Mouse (Mus musculus): Measurements from ENCODE around the gene Hectd1. TPM values are rescaled to one million over a fixed set of nuclear protein-coding genes. Genes with fewer than 3 reads are reported as not detected.

The Hectd1 gene
- total and polyA plus RNA-seq, 2 experiments = 15.1 to 96.1 TPM

- TF ChIP-seq POLR2A (IDR thresholded peaks at IDR 0.05; ENCODE audit: extremely low read depth, insufficient read depth, low read length) = no peak
- TF ChIP-seq CTCF (IDR thresholded peaks at IDR 0.05; ENCODE audit: low read depth, low read length) = no peak
- H3K4me1 ChIP-seq (ENCODE audit: control insufficient read depth, insufficient read depth, low read length) = peaks cover 14% of the 10 kb centered on the region
- peak; percentile 84 for DNase-seq (ENCODE audit: extremely low read depth, low read depth, low spot score)
- H3K9ac ChIP-seq (ENCODE audit: low read depth, low read length) = no peak overlapping the region
- H3K4me3 ChIP-seq (ENCODE audit: insufficient read depth, low read depth, low read length) = no peak overlapping the region
- H3K27ac ChIP-seq (replicated peaks; ENCODE audit: insufficient read depth, low read depth, low read length) = peak overlapping the region; percentile 26
- H3K27me3 ChIP-seq (ENCODE audit: control insufficient read depth, insufficient read depth, low read length) = no peaks in the 10 kb centered on the region
- 24% methylated on average over 9 of the region's 9 CpGs for WGBS
- no peaks in the 10 kb centered on the region for H3K36me3 ChIP-seq (ENCODE audit: control insufficient read depth, insufficient read depth, low read length)
- no peaks in the 10 kb centered on the region for H3K79me2 ChIP-seq (ENCODE audit: control insufficient read depth, insufficient read depth, low read length)
These were observed 18.8 kb upstream of the Hectd1 start for GRCm38 (mm10) chr12:51847953-51848680.

GRCm38 (mm10) chr12:51845261-51845660 is 15.9 kb upstream of the Hectd1 start:
- Histone ChIP-seq H3K79me2 (ENCODE audit: control insufficient read depth, insufficient read depth, low read length) (no peaks in the 10 kb centered on the region), H3K27me3 (ENCODE audit: control insufficient read depth, insufficient read depth, low read length) (no peaks in the 10 kb centered on the region), H3K9ac (ENCODE audit: low read depth, low read length) (no peak overlapping the region), H3K4me3 (ENCODE audit: insufficient read depth, low read depth, low read length) (no peak overlapping the region), H3K27ac (replicated peaks; ENCODE audit: insufficient read depth, low read depth, low read length) (peak overlapping the region; percentile 86), H3K4me1 (ENCODE audit: control insufficient read depth, insufficient read depth, low read length) (peaks cover 14% of the 10 kb centered on the region), H3K36me3 (ENCODE audit: control insufficient read depth, insufficient read depth, low read length) (no peaks in the 10 kb centered on the region)
- DNase-seq (ENCODE audit: extremely low read depth, low read depth, low spot score) = no peak
- 14% methylated on average over 1 of the region's 1 CpGs for WGBS
- TF ChIP-seq CTCF (IDR thresholded peaks at IDR 0.05; ENCODE audit: low read depth, low read length) (no peak), POLR2A (IDR thresholded peaks at IDR 0.05; ENCODE audit: extremely low read depth, insufficient read depth, low read length) (no peak)

- H3K27ac ChIP-seq (replicated peaks; ENCODE audit: insufficient read depth, low read depth, low read length) = peak overlapping the region; percentile 99
- H3K4me3 ChIP-seq (ENCODE audit: insufficient read depth, low read depth, low read length) = peak overlapping the region; percentile 52
- peak; percentile 100 for DNase-seq (ENCODE audit: extremely low read depth, low read depth, low spot score)
- H3K79me2 ChIP-seq (ENCODE audit: control insufficient read depth, insufficient read depth, low read length) = no peaks in the 10 kb centered on the region
- TF ChIP-seq POLR2A (IDR thresholded peaks at IDR 0.05; ENCODE audit: extremely low read depth, insufficient read depth, low read length) (peak; percentile 47; the same call in 1 of the 2 replicates), CTCF (IDR thresholded peaks at IDR 0.05; ENCODE audit: low read depth, low read length) (no peak)
- H3K9ac ChIP-seq (ENCODE audit: low read depth, low read length) = peak overlapping the region; percentile 66; the same call in 1 of the 2 replicates
- peaks cover 14% of the 10 kb centered on the region for H3K4me1 ChIP-seq (ENCODE audit: control insufficient read depth, insufficient read depth, low read length)
- no peaks in the 10 kb centered on the region for H3K27me3 ChIP-seq (ENCODE audit: control insufficient read depth, insufficient read depth, low read length)
- no peaks in the 10 kb centered on the region for H3K36me3 ChIP-seq (ENCODE audit: control insufficient read depth, insufficient read depth, low read length)
- WGBS = under 1% methylated on average over 17 of the region's 17 CpGs
These were observed 15.5 kb upstream of the Hectd1 start for GRCm38 (mm10) chr12:51844771-51845256.

GRCm38 (mm10) chr12:51843576-51844520 is 14.5 kb upstream of the Hectd1 start:
- H3K9ac ChIP-seq (ENCODE audit: low read depth, low read length) = peak overlapping the region; percentile 54; the same call in 1 of the 2 replicates
- peaks cover 14% of the 10 kb centered on the region for H3K4me1 ChIP-seq (ENCODE audit: control insufficient read depth, insufficient read depth, low read length)
- DNase-seq (ENCODE audit: extremely low read depth, low read depth, low spot score) = peak; percentile 91
- WGBS = 6% methylated on average over 15 of the region's 15 CpGs
- no peaks in the 10 kb centered on the region for H3K36me3 ChIP-seq (ENCODE audit: control insufficient read depth, insufficient read depth, low read length)
- no peaks in the 10 kb centered on the region for H3K79me2 ChIP-seq (ENCODE audit: control insufficient read depth, insufficient read depth, low read length)
- peak overlapping the region; percentile 99 for H3K27ac ChIP-seq (replicated peaks; ENCODE audit: insufficient read depth, low read depth, low read length)
- no peak overlapping the region for H3K4me3 ChIP-seq (ENCODE audit: insufficient read depth, low read depth, low read length)
- no peaks in the 10 kb centered on the region for H3K27me3 ChIP-seq (ENCODE audit: control insufficient read depth, insufficient read depth, low read length)
- TF ChIP-seq CTCF (IDR thresholded peaks at IDR 0.05; ENCODE audit: low read depth, low read length) (no peak), POLR2A (IDR thresholded peaks at IDR 0.05; ENCODE audit: extremely low read depth, insufficient read depth, low read length) (no peak)

- no peak overlapping the region for H3K9ac ChIP-seq (ENCODE audit: low read depth, low read length)
These were observed 12.9 kb upstream of the Hectd1 start for GRCm38 (mm10) chr12:51842081-51842864.

More at GRCm38 (mm10) chr12:51842081-51842864, 12.9 kb upstream of the Hectd1 start:
- Histone ChIP-seq H3K79me2 (ENCODE audit: control insufficient read depth, insufficient read depth, low read length) (no peaks in the 10 kb centered on the region), H3K27ac (replicated peaks; ENCODE audit: insufficient read depth, low read depth, low read length) (no peak overlapping the region), H3K4me3 (ENCODE audit: insufficient read depth, low read depth, low read length) (no peak overlapping the region), H3K36me3 (ENCODE audit: control insufficient read depth, insufficient read depth, low read length) (no peaks in the 10 kb centered on the region), H3K4me1 (ENCODE audit: control insufficient read depth, insufficient read depth, low read length) (peaks cover 11% of the 10 kb centered on the region), H3K27me3 (ENCODE audit: control insufficient read depth, insufficient read depth, low read length) (no peaks in the 10 kb centered on the region)
- no peak for DNase-seq (ENCODE audit: extremely low read depth, low read depth, low spot score)
- WGBS = 61% methylated on average over 6 of the region's 6 CpGs
- TF ChIP-seq POLR2A (IDR thresholded peaks at IDR 0.05; ENCODE audit: extremely low read depth, insufficient read depth, low read length) (no peak), CTCF (IDR thresholded peaks at IDR 0.05; ENCODE audit: low read depth, low read length) (no peak)

All from liver, adult 2 months (tissue).